Mouse (Mus musculus) midbrain, embryonic 15.5 days (tissue): ENCODE measurements at regions not wholly inside any gene's neighbourhood (a gene's known extent, or its start where the extent isn't known, plus 50 kb on each side); places are given as distances from the start of the nearest gene placed in this dataset.
"Not testable (repeated sequence)": the region's sequence is repeated elsewhere in the genome, so short reads cannot be mapped to it uniquely, and the experiment has no call there.

Source experiments
- ATAC-seq: fragments of 200-750 bp; cut with Nextera tagmentation; replicated peaks from 2 replicates; pipeline ENCODE4 v1.8.0; 2017; ENCODE audit warnings: moderate TSS enrichment
- H3K27ac ChIP-seq: fragments of 300-500 bp; sonication (generic); 2 replicates; pipeline ENCODE4 v1.5.1; 2015; ENCODE audit warnings: mild to moderate bottlenecking, inconsistent platforms
- H3K27me3 ChIP-seq: fragments of 300-500 bp; sonication (generic); replicated peaks from 2 replicates; pipeline ENCODE4 v1.6.1; 2015; ENCODE audit warnings: inconsistent platforms
- H3K36me3 ChIP-seq: fragments of 300-500 bp; sonication (generic); replicated peaks from 2 replicates; pipeline ENCODE4 v1.6.1; 2015; ENCODE audit warnings: inconsistent platforms
- H3K4me1 ChIP-seq: fragments of 300-500 bp; sonication (generic); 2 replicates; pipeline ENCODE4 v1.6.1; 2015; ENCODE audit warnings: inconsistent platforms
- H3K4me2 ChIP-seq: fragments of 300-500 bp; sonication (generic); 2 replicates; pipeline ENCODE4 v1.6.1; 2015; ENCODE audit warnings: inconsistent platforms, mild to moderate bottlenecking, moderate library complexity
- H3K4me3 ChIP-seq: fragments of 300-500 bp; sonication (generic); 2 replicates; pipeline ENCODE4 v1.5.1; 2015; ENCODE audit warnings: mild to moderate bottlenecking, inconsistent platforms
- H3K9ac ChIP-seq: fragments of 300-500 bp; sonication (generic); 2 replicates; pipeline ENCODE4 v1.6.1; 2015; ENCODE audit warnings: mild to moderate bottlenecking, inconsistent platforms
- H3K9me3 ChIP-seq: fragments of 300-500 bp; sonication (generic); 2 replicates; pipeline ENCODE4 v1.6.1; 2016; ENCODE audit warnings: inconsistent platforms
- WGBS: fragments of 180-500 bp; shearing (Covaris S2); methylation state at CpG from one replicate; pipeline ENCODE4 v1.1.7; 2015; ENCODE audit warnings: mixed read lengths; 5-methylcytosine and 5-hydroxymethylcytosine counted together

GRCm38 (mm10) chrX:50675356-50675755 lies 165.5 kb upstream of the Stk26 start:
- WGBS = 30% methylated on average over 6 of the region's 6 CpGs
- H3K4me1 ChIP-seq = no peaks in the 10 kb centered on the region
- no peaks in the 10 kb centered on the region for H3K9me3 ChIP-seq
- H3K36me3 ChIP-seq = no peaks in the 10 kb centered on the region
- H3K27me3 ChIP-seq = 0 out of 2 replicates have a peak, but pooled peaks cover 3% of the 10 kb centered on the region
- no peak overlapping the region for H3K4me2 ChIP-seq
- H3K4me3 ChIP-seq = no peak overlapping the region
- H3K27ac ChIP-seq = no peak overlapping the region
- no peak for ATAC-seq
- H3K9ac ChIP-seq = no peak overlapping the region

- no peak overlapping the region for H3K9ac ChIP-seq
- WGBS = 39% methylated on average over 9 of the region's 9 CpGs
- 0 out of 2 replicates have a peak overlapping the region, but pooled peaks have one; percentile 13 for H3K4me2 ChIP-seq
- no peaks in the 10 kb centered on the region for H3K27me3 ChIP-seq
- no peak overlapping the region for H3K27ac ChIP-seq
- no peaks in the 10 kb centered on the region for H3K36me3 ChIP-seq
- H3K4me3 ChIP-seq = no peak overlapping the region
- no peaks in the 10 kb centered on the region for H3K4me1 ChIP-seq
- H3K9me3 ChIP-seq = no peaks in the 10 kb centered on the region
- ATAC-seq = peak; percentile 93
Measured at GRCm38 (mm10) chrX:50657835-50658565, 182.8 kb upstream of the Stk26 start.

- Histone ChIP-seq H3K9me3 (no peaks in the 10 kb centered on the region), H3K4me1 (no peaks in the 10 kb centered on the region), H3K36me3 (no peaks in the 10 kb centered on the region), H3K27ac (no peak overlapping the region), H3K4me3 (no peak overlapping the region), H3K27me3 (no peaks in the 10 kb centered on the region), H3K9ac (no peak overlapping the region), H3K4me2 (no peak overlapping the region)
- ATAC-seq = peak; percentile 73; the same call in 1 of the 2 replicates
- 72% methylated on average over 6 of the region's 6 CpGs for WGBS
Measured at GRCm38 (mm10) chrX:50657180-50657834, 183.5 kb upstream of the Stk26 start.

GRCm38 (mm10) chrX:50655380-50655779 lies 185.5 kb upstream of the Stk26 start:
- not testable (repeated sequence) for ATAC-seq, H3K4me3 ChIP-seq
- 80% methylated on average over 1 of the region's 1 CpGs for WGBS

GRCm38 (mm10) chrX:50641347-50641746 lies 199.5 kb upstream of the Stk26 start:
- no peaks in the 10 kb centered on the region for H3K4me1 ChIP-seq
- 71% methylated on average over 4 of the region's 4 CpGs for WGBS
- no peaks in the 10 kb centered on the region for H3K27me3 ChIP-seq
- no peaks in the 10 kb centered on the region for H3K9me3 ChIP-seq
- ATAC-seq = no peak
- no peaks in the 10 kb centered on the region for H3K36me3 ChIP-seq
- H3K27ac ChIP-seq = no peak overlapping the region
- no peak overlapping the region for H3K9ac ChIP-seq
- H3K4me3 ChIP-seq = no peak overlapping the region
- no peak overlapping the region for H3K4me2 ChIP-seq

More at GRCm38 (mm10) chrX:50655380-50655779, 185.5 kb upstream of the Stk26 start:
- H3K9me3 ChIP-seq, H3K27me3 ChIP-seq, H3K4me2 ChIP-seq, H3K9ac ChIP-seq, H3K4me1 ChIP-seq, H3K27ac ChIP-seq, H3K36me3 ChIP-seq: not testable (repeated sequence)

GRCm38 (mm10) chrX:50635634-50636033 lies 205.2 kb upstream of the Stk26 start:
- ATAC-seq = peak; percentile 59
- Histone ChIP-seq H3K27me3 (no peaks in the 10 kb centered on the region), H3K36me3 (no peaks in the 10 kb centered on the region), H3K4me1 (no peaks in the 10 kb centered on the region), H3K27ac (no peak overlapping the region), H3K4me3 (peak overlapping the region; percentile 53), H3K9ac (no peak overlapping the region), H3K4me2 (peak overlapping the region; percentile 59), H3K9me3 (no peaks in the 10 kb centered on the region)
- 34% methylated on average over 6 of the region's 6 CpGs for WGBS

- no peaks in the 10 kb centered on the region for H3K9me3 ChIP-seq
- H3K36me3 ChIP-seq = no peaks in the 10 kb centered on the region
- H3K9ac ChIP-seq = peak overlapping the region; percentile 35; the same call in 1 of the 2 replicates
- WGBS = 24% methylated on average over 30 of the region's 30 CpGs
- H3K27me3 ChIP-seq = no peaks in the 10 kb centered on the region
- ATAC-seq = peak; percentile 99
- no peaks in the 10 kb centered on the region for H3K4me1 ChIP-seq
- peak overlapping the region; percentile 59 for H3K4me2 ChIP-seq
- H3K4me3 ChIP-seq = peak overlapping the region; percentile 53
- H3K27ac ChIP-seq = no peak overlapping the region
Measured at GRCm38 (mm10) chrX:50634842-50635615, 205.8 kb upstream of the Stk26 start.

GRCm38 (mm10) chrX:50632536-50632935 lies 204.2 kb upstream of the Olfr1324 start:
- no peak overlapping the region for H3K27ac ChIP-seq
- no peaks in the 10 kb centered on the region for H3K27me3 ChIP-seq
- H3K9me3 ChIP-seq = no peaks in the 10 kb centered on the region
- ATAC-seq = no peak
- H3K36me3 ChIP-seq = no peaks in the 10 kb centered on the region
- no peaks in the 10 kb centered on the region for H3K4me1 ChIP-seq
- H3K4me2 ChIP-seq = no peak overlapping the region
- no peak overlapping the region for H3K9ac ChIP-seq
- 27% methylated on average over 6 of the region's 6 CpGs for WGBS
- no peak overlapping the region for H3K4me3 ChIP-seq

GRCm38 (mm10) chrX:50625336-50625735 lies 197.0 kb upstream of the Olfr1324 start:
- H3K4me3 ChIP-seq = no peak overlapping the region
- no peak overlapping the region for H3K27ac ChIP-seq
- H3K9me3 ChIP-seq = no peaks in the 10 kb centered on the region
- no peak for ATAC-seq
- no peaks in the 10 kb centered on the region for H3K36me3 ChIP-seq
- no peaks in the 10 kb centered on the region for H3K27me3 ChIP-seq
- H3K4me1 ChIP-seq = no peaks in the 10 kb centered on the region
- WGBS = 85% methylated on average over 6 of the region's 6 CpGs
- H3K9ac ChIP-seq = no peak overlapping the region
- no peak overlapping the region for H3K4me2 ChIP-seq

GRCm38 (mm10) chrX:50622984-50623455 lies 194.7 kb upstream of the Olfr1324 start:
- Histone ChIP-seq H3K4me1 (no peaks in the 10 kb centered on the region), H3K36me3 (no peaks in the 10 kb centered on the region), H3K4me3 (peak overlapping the region; percentile 26), H3K9me3 (no peaks in the 10 kb centered on the region), H3K27ac (peak overlapping the region; percentile 74), H3K9ac (no peak overlapping the region), H3K27me3 (no peaks in the 10 kb centered on the region), H3K4me2 (no peak overlapping the region)
- 58% methylated on average over 19 of the region's 19 CpGs for WGBS
- peak; percentile 69; the same call in 1 of the 2 replicates for ATAC-seq

GRCm38 (mm10) chrX:50620909-50621308 lies 192.6 kb upstream of the Olfr1324 start:
- Histone ChIP-seq H3K9ac (no peak overlapping the region), H3K27ac (peak overlapping the region; percentile 61; the same call in 1 of the 2 replicates), H3K9me3 (no peaks in the 10 kb centered on the region), H3K4me3 (no peak overlapping the region), H3K4me1 (no peaks in the 10 kb centered on the region), H3K4me2 (no peak overlapping the region), H3K36me3 (no peaks in the 10 kb centered on the region), H3K27me3 (no peaks in the 10 kb centered on the region)
- 59% methylated on average over 8 of the region's 8 CpGs for WGBS
- ATAC-seq = no peak

GRCm38 (mm10) chrX:50619919-50620318 lies 191.6 kb upstream of the Olfr1324 start:
- 54% methylated on average over 9 of the region's 9 CpGs for WGBS
- H3K27ac ChIP-seq = peak overlapping the region; percentile 61
- H3K4me3 ChIP-seq = no peak overlapping the region
- H3K9ac ChIP-seq = no peak overlapping the region
- H3K4me2 ChIP-seq = no peak overlapping the region
- ATAC-seq = no peak; the same call in 1 of the 2 replicates
- H3K4me1 ChIP-seq = no peaks in the 10 kb centered on the region
- H3K36me3 ChIP-seq = no peaks in the 10 kb centered on the region
- no peaks in the 10 kb centered on the region for H3K9me3 ChIP-seq
- H3K27me3 ChIP-seq = no peaks in the 10 kb centered on the region
